Mouse (Mus musculus) lung, adult 2 months (tissue): ENCODE results near the gene Znhit3.

Experiments used
- CTCF ChIP-seq: fragments of 200-500 bp; IDR thresholded peaks from 2 replicates; pipeline ENCODE4 v1.5.1; 2011; ENCODE audit warnings: mild to moderate bottlenecking, low read length, control low read depth; ENCODE audit not compliant: insufficient read depth
- POLR2A ChIP-seq: fragments of 200-500 bp; IDR thresholded peaks from 2 replicates; pipeline ENCODE4 v1.6.1; 2011; ENCODE audit warnings: low read depth, mild to moderate bottlenecking, control low read depth, low read length, borderline replicate concordance; ENCODE audit errors: extremely low read depth

DNA sequence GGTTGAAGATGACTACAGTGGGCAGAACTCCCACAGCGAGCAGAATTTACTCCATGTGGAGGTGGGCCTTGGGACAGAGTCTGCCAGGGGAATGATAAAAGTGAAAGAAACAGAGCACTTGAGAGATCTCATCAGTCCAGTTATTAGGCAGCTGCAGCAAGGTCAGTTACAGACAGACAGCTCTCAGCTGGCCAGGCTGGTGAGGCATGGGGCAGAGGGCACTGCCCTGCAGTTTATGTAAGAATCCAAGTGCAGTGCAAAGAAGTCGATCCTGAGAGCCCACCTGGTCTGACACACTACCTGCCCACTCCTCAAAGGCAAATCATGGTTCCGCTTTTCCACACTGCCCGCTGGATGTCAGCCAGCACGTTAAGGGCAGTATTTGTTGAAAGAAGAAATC is 29.9 kb downstream of the Znhit3 start:
- no peak for TF ChIP-seq POLR2A
- no peak for TF ChIP-seq CTCF
